Mouse (Mus musculus) gastrocnemius, postnatal 10 days (tissue): ENCODE measurements around the gene Fmc1. TPM values are rescaled to one million over a fixed set of nuclear protein-coding genes. Genes with fewer than 3 reads are reported as not detected.

Source experiments
- DNase-seq: peaks from one replicate; pipeline ENCODE4 v3.0.0; 2021; ENCODE audit warnings: mixed read lengths
- microRNA-seq, 2 experiments: library from miRNA; unstranded; fragments of <30 nt; microRNA quantifications; one replicate each; pipeline ENCODE4 v1.2.0; 2021
- total RNA-seq, 2 experiments: library from RNA; stranded (reverse); gene quantifications; 2 replicates each; pipeline ENCODE4 v1.2.3; 2021

Gene Fmc1
- total RNA-seq, 2 experiments from 2014 or later: 104 to 112 TPM

GRCm38 (mm10) chr6:38551989-38552635 lies 18.8 kb downstream of the Fmc1 start:
- peak; percentile 98 for DNase-seq

GRCm38 (mm10) chr6:38552636-38553000 lies 19.3 kb downstream of the Fmc1 start:
- no peak for DNase-seq

- DNase-seq: no peak
Observed at GRCm38 (mm10) chr6:38576096-38576495, 42.8 kb downstream of the Fmc1 start.

GRCm38 (mm10) chr6:38580112-38580857 lies 47.0 kb downstream of the Fmc1 start:
- DNase-seq: no peak

GRCm38 (mm10) chr6:38581711-38582110 lies 48.4 kb downstream of the Fmc1 start:
- no peak for DNase-seq

Small RNA genes lying within 50 kb of the gene (microRNA-seq; reads per million reads assigned to microRNA genes)
- gene Mir7670: 0 to 0.25 reads per million in 2 experiments

Other genes starting within 250 kb of the Fmc1 start
- 1 to 10 TPM; 4.3 to 6.5 TPM for gene Zc3hav1l, start 234.2 kb upstream of the Fmc1 start, total RNA-seq
- 10 to 100 TPM in 1 of 2 experiments, 1 to 10 TPM in 1; 9.1 to 11.2 TPM for gene Zc3hav1, start 178.9 kb upstream of the Fmc1 start, total RNA-seq
- gene Ttc26, start 152.0 kb upstream of the Fmc1 start, total RNA-seq: 1 to 10 TPM; 1.3 to 2.4 TPM
- gene Ubn2, start 99.6 kb upstream of the Fmc1 start, total RNA-seq: 10 to 100 TPM; 22.4 to 29.0 TPM
- 100 to 1,000 TPM; 113 to 137 TPM for gene Luc7l2, start 17.8 kb downstream of the Fmc1 start, total RNA-seq
- gene Klrg2, start 103.7 kb downstream of the Fmc1 start, total RNA-seq: under 1 TPM; 0.14 to 0.54 TPM
- 1 to 10 TPM; 1.2 TPM for gene Clec2l, start 129.6 kb downstream of the Fmc1 start, total RNA-seq